Mouse (Mus musculus): ENCODE measurements around the gene Otub1. TPM values are rescaled to one million over a fixed set of nuclear protein-coding genes. Genes with fewer than 3 reads are reported as not detected.

Gene Otub1
- 151 and 153 TPM in 2 replicates for polyA plus RNA-seq (2014; fragmentation: Nextera tagmentation; extraction: Ambion mirVana)

DNA sequence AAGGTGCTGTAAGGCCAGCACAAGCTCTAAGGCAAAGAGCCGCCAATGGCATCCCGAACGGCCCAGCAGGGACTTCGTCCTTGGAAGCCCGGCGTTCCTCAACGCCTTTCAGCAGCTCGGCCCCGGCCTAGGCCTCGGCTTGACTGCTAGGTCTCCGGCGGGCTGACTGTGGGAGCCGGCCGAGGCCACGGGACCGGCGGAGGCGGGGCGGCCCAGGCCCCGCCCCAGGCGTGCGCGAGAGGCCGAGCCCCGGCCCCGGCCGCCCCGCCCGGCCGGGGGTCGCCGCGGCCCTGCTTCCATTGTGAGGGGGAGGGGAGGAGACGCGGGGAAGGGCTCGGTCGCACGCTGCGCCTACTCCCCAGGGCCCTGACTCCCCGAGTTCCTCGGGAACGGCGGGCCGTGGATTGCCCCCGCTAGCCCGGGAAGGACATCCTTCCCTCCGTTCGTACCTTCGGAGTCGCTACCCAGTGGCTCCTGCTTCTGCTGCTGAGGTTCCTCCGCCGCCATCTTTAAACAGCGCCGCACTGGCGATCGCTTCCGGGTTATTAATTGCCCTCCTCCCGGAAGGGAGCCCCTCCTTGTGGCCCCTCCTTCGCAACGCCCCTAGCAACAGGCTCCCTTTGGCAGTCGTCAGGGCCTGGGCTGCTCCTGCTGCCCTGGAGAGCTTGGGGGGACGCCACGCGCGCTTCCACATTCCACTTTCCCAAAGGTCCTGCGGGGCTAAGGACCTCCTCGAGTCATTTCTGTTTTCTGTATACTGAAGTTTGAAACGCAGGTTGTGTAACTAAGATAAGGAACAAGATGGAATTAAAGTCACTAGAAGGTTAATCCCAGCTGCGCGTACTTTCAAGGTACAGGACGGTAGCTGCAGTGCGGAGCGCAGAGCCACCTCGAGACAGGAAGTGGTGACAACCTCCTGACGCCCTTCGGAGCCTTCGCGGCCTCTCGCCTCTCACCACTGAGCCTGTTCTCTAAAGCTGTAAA is at the start of gene Otub1:
Otub1 (minus strand) TSS at position 564 of the 984 bp plus-strand sequence.
- WGBS, result under 1% methylated on average over 65 of the region's 79 CpGs
- ATAC-seq (ENCODE audit: insufficient number of reproducible peaks, insufficient read depth, low FRiP score, low read depth), result peak; percentile 94

DNA sequence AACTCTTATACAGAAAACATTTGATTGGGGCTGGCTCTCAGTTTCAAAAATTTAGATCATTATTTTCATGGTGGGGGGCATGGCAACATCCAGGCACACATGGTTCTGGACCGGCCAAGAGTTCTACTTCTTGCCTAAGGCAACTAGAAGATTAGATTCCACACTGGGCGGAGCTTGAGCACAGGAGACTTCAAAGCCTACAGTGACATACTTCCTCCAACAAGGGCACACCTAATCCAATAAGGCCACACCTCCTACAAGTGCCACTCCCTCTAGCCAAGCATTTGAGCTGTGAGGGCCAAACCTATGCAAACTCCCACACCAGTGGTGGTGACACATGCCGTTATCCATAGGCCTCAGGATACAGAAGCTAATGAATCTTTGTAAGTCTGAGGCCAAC is 39.9 kb upstream of the Otub1 start:
- Histone ChIP-seq H3K36me3 (ENCODE audit: control insufficient read depth, insufficient read depth, low read length) (no peaks in the 10 kb centered on the region), H3K27me3 (ENCODE audit: control insufficient read depth, insufficient read depth, low read length) (no peaks in the 10 kb centered on the region), H3K4me3 (ENCODE audit: control insufficient read depth in 1 of 2, insufficient read depth in 1 of 2, low read depth in 1 of 2, low read length in 2 of 2) (no peak overlapping the region), H3K9me3 (ENCODE audit: control insufficient read depth, low read length) (no peaks in the 10 kb centered on the region), H3K4me1 (ENCODE audit: control insufficient read depth in 2 of 2, insufficient read depth in 2 of 2, low read length in 2 of 2) (peaks cover 0 to 3% of the 10 kb centered on the region in 2 experiments; a peak in 1 of 4 replicates), H3K4me2 (ENCODE audit: low read length) (no peak overlapping the region), H3K27ac (replicated peaks in 1 of 2; ENCODE audit: control insufficient read depth in 1 of 2, insufficient read depth in 1 of 2, low read depth in 2 of 2, low read length in 2 of 2) (no peak overlapping the region), H3K9ac (ENCODE audit: low read length) (no peak overlapping the region)
- 68% methylated on average over 3 of the region's 3 CpGs for WGBS
- ATAC-seq (ENCODE audit: insufficient number of reproducible peaks, insufficient read depth, low FRiP score, low read depth), result no peak

More for the DNA sequence above, at the start of gene Otub1:
- H3K9me3 ChIP-seq (ENCODE audit: control insufficient read depth, low read length), result no peaks in the 10 kb centered on the region
- peaks cover 33% of the 10 kb centered on the region for H3K36me3 ChIP-seq (ENCODE audit: control insufficient read depth, insufficient read depth, low read length)
- no peaks in the 10 kb centered on the region for H3K27me3 ChIP-seq (ENCODE audit: control insufficient read depth, insufficient read depth, low read length)
- peak within 1 kb of the TSS; percentile 91 for H3K9ac ChIP-seq (ENCODE audit: low read length)
- peak within 1 kb of the TSS; percentile 95 to 99 for H3K27ac ChIP-seq (replicated peaks in 1 of 2; ENCODE audit: control insufficient read depth in 1 of 2, insufficient read depth in 1 of 2, low read depth in 2 of 2, low read length in 2 of 2)
- H3K4me3 ChIP-seq (ENCODE audit: control insufficient read depth in 1 of 2, insufficient read depth in 1 of 2, low read depth in 1 of 2, low read length in 2 of 2), result peak within 1 kb of the TSS; percentile 67 to 90
- peaks cover 10 to 32% of the 10 kb centered on the region in 2 experiments for H3K4me1 ChIP-seq (ENCODE audit: control insufficient read depth in 2 of 2, insufficient read depth in 2 of 2, low read length in 2 of 2)
- H3K4me2 ChIP-seq (ENCODE audit: low read length), result peak within 1 kb of the TSS; percentile 85

DNA sequence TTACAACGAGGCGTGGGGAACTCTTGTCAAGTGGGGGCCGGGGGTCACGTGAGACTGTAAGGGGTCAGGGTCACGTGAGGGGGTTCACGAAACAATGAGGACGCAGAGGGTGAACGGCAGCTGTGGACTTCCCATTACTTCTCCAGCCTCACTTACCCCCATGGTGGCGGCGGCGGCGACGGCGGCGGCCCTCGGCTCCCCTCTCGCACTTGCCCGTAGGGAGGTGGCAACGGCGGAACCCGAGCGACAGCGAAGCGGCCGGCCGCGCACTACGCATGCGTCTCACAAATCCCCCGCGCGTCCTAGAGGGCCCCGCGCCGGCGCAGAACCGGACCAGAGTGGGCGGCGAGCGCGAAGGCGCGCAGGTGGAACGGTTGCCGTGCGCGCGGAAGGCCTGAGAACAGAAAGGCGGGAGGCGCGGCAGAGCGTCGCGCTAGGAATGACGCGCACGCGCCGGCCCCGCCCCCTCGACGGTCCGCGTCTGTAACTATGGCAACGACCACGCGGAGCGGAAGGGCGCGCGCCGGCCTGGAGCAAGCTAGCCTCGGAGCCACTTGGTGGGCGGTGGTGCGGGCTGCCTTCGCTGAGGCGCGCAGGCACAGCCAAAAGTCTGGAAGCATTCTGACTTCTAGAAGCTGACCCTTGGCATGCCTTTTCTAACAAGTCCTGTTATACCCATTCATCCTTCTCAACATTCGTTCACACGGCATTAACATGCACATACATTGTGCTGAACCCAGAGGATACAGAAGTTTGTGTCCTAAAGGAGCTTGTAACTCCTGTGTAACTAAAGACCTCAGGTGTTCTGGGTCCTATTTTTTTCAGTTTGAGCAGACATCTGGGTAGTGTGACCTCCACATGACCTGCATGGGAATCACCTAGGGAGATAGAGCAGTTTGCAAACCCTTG is 34.9 kb upstream of the Otub1 start, which contains the start of gene Naa40:
Naa40 (minus strand) TSS at position 402 of the 909 bp plus-strand sequence.
- H3K27me3 ChIP-seq (ENCODE audit: control insufficient read depth, insufficient read depth, low read length), result no peaks in the 10 kb centered on the region
- H3K27ac ChIP-seq (replicated peaks in 1 of 2; ENCODE audit: control insufficient read depth in 1 of 2, insufficient read depth in 1 of 2, low read depth in 2 of 2, low read length in 2 of 2), result peak within 1 kb of the TSS; percentile 57 to 89
- peaks cover 2 to 21% of the 10 kb centered on the region in 2 experiments for H3K4me1 ChIP-seq (ENCODE audit: control insufficient read depth in 2 of 2, insufficient read depth in 2 of 2, low read length in 2 of 2)
- H3K4me3 ChIP-seq (ENCODE audit: control insufficient read depth in 1 of 2, insufficient read depth in 1 of 2, low read depth in 1 of 2, low read length in 2 of 2), result peak within 1 kb of the TSS; percentile 64 to 79
- H3K4me2 ChIP-seq (ENCODE audit: low read length), result peak within 1 kb of the TSS; percentile 80
- peak; percentile 94 for ATAC-seq (ENCODE audit: insufficient number of reproducible peaks, insufficient read depth, low FRiP score, low read depth)
- peaks cover 2% of the 10 kb centered on the region; the same call in 1 of the 2 replicates for H3K9me3 ChIP-seq (ENCODE audit: control insufficient read depth, low read length)
- H3K9ac ChIP-seq (ENCODE audit: low read length), result peak within 1 kb of the TSS; percentile 92
- WGBS, result under 1% methylated on average over 72 of the region's 80 CpGs
- H3K36me3 ChIP-seq (ENCODE audit: control insufficient read depth, insufficient read depth, low read length), result peaks cover 29% of the 10 kb centered on the region

DNA sequence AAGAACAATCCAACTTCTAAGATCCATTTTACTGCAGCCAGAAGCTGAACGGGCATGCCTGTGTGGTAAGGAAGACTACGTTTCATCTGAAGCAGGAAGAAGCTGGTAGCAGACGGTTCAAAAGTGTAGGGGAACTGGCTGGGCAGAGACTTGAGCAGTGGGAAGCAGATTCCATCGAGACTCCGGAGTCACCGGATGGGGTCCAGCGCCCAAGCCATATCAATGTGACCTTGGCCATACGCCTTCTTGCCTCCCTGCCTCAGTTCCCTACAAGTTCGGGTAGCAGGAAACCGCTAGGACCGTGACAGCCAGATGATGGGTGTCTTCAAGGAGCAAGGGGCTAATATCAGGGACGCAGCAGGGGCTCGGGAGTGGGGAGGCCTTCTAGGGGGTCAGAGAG is 34.2 kb upstream of the Otub1 start:
- Histone ChIP-seq H3K9me3 (ENCODE audit: control insufficient read depth, low read length) (peaks cover 5% of the 10 kb centered on the region; the same call in 1 of the 2 replicates), H3K36me3 (ENCODE audit: control insufficient read depth, insufficient read depth, low read length) (peaks cover 33% of the 10 kb centered on the region), H3K4me2 (ENCODE audit: low read length) (peak overlapping the region; percentile 80), H3K4me1 (ENCODE audit: control insufficient read depth in 2 of 2, insufficient read depth in 2 of 2, low read length in 2 of 2) (peaks cover 2 to 21% of the 10 kb centered on the region in 2 experiments), H3K9ac (ENCODE audit: low read length) (peak overlapping the region; percentile 92), H3K27ac (replicated peaks in 1 of 2; ENCODE audit: control insufficient read depth in 1 of 2, insufficient read depth in 1 of 2, low read depth in 2 of 2, low read length in 2 of 2) (peak overlapping the region; percentile 52 to 89), H3K27me3 (ENCODE audit: control insufficient read depth, insufficient read depth, low read length) (no peaks in the 10 kb centered on the region), H3K4me3 (ENCODE audit: control insufficient read depth in 1 of 2, insufficient read depth in 1 of 2, low read depth in 1 of 2, low read length in 2 of 2) (peak overlapping the region; percentile 64 to 79)
- no peak for ATAC-seq (ENCODE audit: insufficient number of reproducible peaks, insufficient read depth, low FRiP score, low read depth)
- WGBS, result under 1% methylated on average over 13 of the region's 13 CpGs

DNA sequence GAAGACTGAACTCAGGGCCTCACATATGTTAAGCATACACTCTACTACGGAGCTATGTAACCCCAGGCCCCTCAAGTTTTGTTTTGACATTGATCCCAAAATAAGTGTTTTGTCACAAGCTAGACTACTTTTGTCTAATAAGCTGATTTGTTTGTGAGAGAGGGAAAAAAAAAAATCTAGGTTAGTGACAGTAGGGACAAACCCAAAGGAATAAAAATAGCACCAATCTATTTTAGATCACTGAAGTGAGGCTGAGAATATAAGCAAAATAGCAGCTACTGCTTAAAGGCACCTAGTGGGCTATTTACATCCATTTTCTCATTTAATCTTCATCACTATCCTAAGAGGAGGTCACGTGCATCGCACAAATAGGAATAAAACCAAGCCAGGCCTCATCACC is 33.5 kb upstream of the Otub1 start:
- 76% methylated on average over 3 of the region's 3 CpGs for WGBS
- Histone ChIP-seq H3K9me3 (ENCODE audit: control insufficient read depth, low read length) (peaks cover 5% of the 10 kb centered on the region; the same call in 1 of the 2 replicates), H3K4me3 (ENCODE audit: control insufficient read depth in 1 of 2, insufficient read depth in 1 of 2, low read depth in 1 of 2, low read length in 2 of 2) (peak overlapping the region; percentile 64 to 79), H3K27ac (replicated peaks in 1 of 2; ENCODE audit: control insufficient read depth in 1 of 2, insufficient read depth in 1 of 2, low read depth in 2 of 2, low read length in 2 of 2) (peak overlapping the region in 1 of 2 experiments; percentile 89; a peak in 1 of 4 replicates), H3K4me2 (ENCODE audit: low read length) (peak overlapping the region; percentile 80), H3K4me1 (ENCODE audit: control insufficient read depth in 2 of 2, insufficient read depth in 2 of 2, low read length in 2 of 2) (peaks cover 2 to 21% of the 10 kb centered on the region in 2 experiments), H3K27me3 (ENCODE audit: control insufficient read depth, insufficient read depth, low read length) (no peaks in the 10 kb centered on the region), H3K9ac (ENCODE audit: low read length) (peak overlapping the region; percentile 92), H3K36me3 (ENCODE audit: control insufficient read depth, insufficient read depth, low read length) (peaks cover 36% of the 10 kb centered on the region)
- no peak for ATAC-seq (ENCODE audit: insufficient number of reproducible peaks, insufficient read depth, low FRiP score, low read depth)

DNA sequence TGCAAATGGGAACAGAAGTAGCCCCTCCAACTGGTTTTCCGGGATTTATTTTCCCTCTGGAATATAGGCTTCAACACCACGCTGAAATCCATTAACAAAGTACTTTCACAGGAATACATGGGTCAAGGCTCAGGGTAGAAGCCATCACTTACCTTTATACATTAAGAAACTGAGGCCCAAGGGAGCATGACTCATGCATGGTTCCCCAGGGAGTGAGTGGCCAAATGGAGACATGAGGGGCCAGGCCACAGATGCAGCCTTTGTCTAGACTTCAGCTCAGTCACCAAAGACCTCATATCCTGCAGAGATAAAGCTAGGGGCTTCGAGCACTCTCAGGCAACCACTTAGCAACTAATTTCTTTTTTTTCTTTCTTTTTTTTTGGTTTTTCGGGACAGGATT is 30.6 kb upstream of the Otub1 start:
- no peak for ATAC-seq (ENCODE audit: insufficient number of reproducible peaks, insufficient read depth, low FRiP score, low read depth)

DNA sequence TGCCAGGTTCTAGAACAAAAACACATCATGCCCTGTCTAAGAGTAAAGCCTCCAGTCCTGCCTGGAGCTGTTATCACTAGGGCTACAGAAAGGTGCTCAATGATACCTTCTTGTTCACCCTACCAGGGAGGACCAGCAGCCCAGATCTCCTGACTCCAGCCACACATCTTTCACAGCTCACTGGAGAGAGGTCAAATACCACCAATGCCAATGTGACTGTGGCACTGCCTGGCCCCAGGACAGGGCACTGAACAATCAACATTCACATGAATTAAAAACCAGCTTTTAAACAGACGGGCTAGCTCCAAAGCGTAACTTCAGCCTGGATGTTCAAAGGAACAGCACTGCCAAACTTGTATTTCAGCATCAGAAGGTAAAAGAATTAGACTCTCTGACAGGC is 29.9 kb upstream of the Otub1 start:
- ATAC-seq (ENCODE audit: insufficient number of reproducible peaks, insufficient read depth, low FRiP score, low read depth), result no peak
- H3K36me3 ChIP-seq (ENCODE audit: control insufficient read depth, insufficient read depth, low read length), result peaks cover 71% of the 10 kb centered on the region
- H3K27me3 ChIP-seq (ENCODE audit: control insufficient read depth, insufficient read depth, low read length), result no peaks in the 10 kb centered on the region
- peaks cover 2 to 18% of the 10 kb centered on the region in 2 experiments for H3K4me1 ChIP-seq (ENCODE audit: control insufficient read depth in 2 of 2, insufficient read depth in 2 of 2, low read length in 2 of 2)
- no peak overlapping the region for H3K4me2 ChIP-seq (ENCODE audit: low read length)
- H3K27ac ChIP-seq (replicated peaks in 1 of 2; ENCODE audit: control insufficient read depth in 1 of 2, insufficient read depth in 1 of 2, low read depth in 2 of 2, low read length in 2 of 2), result no peak overlapping the region
- H3K4me3 ChIP-seq (ENCODE audit: control insufficient read depth in 1 of 2, insufficient read depth in 1 of 2, low read depth in 1 of 2, low read length in 2 of 2), result no peak overlapping the region
- 94% methylated on average over 2 of the region's 2 CpGs for WGBS
- H3K9me3 ChIP-seq (ENCODE audit: control insufficient read depth, low read length), result peaks cover 5% of the 10 kb centered on the region; the same call in 1 of the 2 replicates
- no peak overlapping the region for H3K9ac ChIP-seq (ENCODE audit: low read length)

More for the DNA sequence above, 30.6 kb upstream of the Otub1 start:
- Histone ChIP-seq H3K4me2 (ENCODE audit: low read length) (no peak overlapping the region), H3K4me3 (ENCODE audit: control insufficient read depth in 1 of 2, insufficient read depth in 1 of 2, low read depth in 1 of 2, low read length in 2 of 2) (no peak overlapping the region), H3K4me1 (ENCODE audit: control insufficient read depth in 2 of 2, insufficient read depth in 2 of 2, low read length in 2 of 2) (peaks cover 2 to 21% of the 10 kb centered on the region in 2 experiments), H3K9ac (ENCODE audit: low read length) (no peak overlapping the region), H3K9me3 (ENCODE audit: control insufficient read depth, low read length) (peaks cover 5% of the 10 kb centered on the region; the same call in 1 of the 2 replicates), H3K27ac (replicated peaks in 1 of 2; ENCODE audit: control insufficient read depth in 1 of 2, insufficient read depth in 1 of 2, low read depth in 2 of 2, low read length in 2 of 2) (no peak overlapping the region), H3K27me3 (ENCODE audit: control insufficient read depth, insufficient read depth, low read length) (no peaks in the 10 kb centered on the region), H3K36me3 (ENCODE audit: control insufficient read depth, insufficient read depth, low read length) (peaks cover 64% of the 10 kb centered on the region)
- WGBS, result 82% methylated on average over 4 of the region's 4 CpGs

All from heart, embryonic 14.5 days (tissue).